Mouse (Mus musculus) forebrain, embryonic 12.5 days (tissue): ENCODE data around the gene Nasp. TPM values are rescaled to one million over a fixed set of nuclear protein-coding genes. Genes with fewer than 3 reads are reported as not detected.
"Not testable (repeated sequence)": the region's sequence is repeated elsewhere in the genome, so short reads cannot be mapped to it uniquely, and the experiment has no call there.

Source experiments
- ATAC-seq: fragments of 200-750 bp; cut with Nextera tagmentation; 2 replicates; pipeline ENCODE4 v1.8.0; 2017; ENCODE audit warnings: moderate TSS enrichment; ENCODE audit not compliant: low FRiP score
- H3K27ac ChIP-seq: fragments of 300-500 bp; sonication (generic); 2 replicates; pipeline ENCODE4 v1.5.1; 2016; ENCODE audit warnings: mild to moderate bottlenecking
- H3K27me3 ChIP-seq: fragments of 300-500 bp; sonication (generic); 2 replicates; pipeline ENCODE4 v1.6.1; 2016; ENCODE audit warnings: mild to moderate bottlenecking
- H3K36me3 ChIP-seq: fragments of 300-500 bp; sonication (generic); replicated peaks from 2 replicates; pipeline ENCODE4 v1.6.1; 2016; ENCODE audit warnings: mild to moderate bottlenecking
- H3K4me1 ChIP-seq: fragments of 300-500 bp; sonication (generic); 2 replicates; pipeline ENCODE4 v1.6.1; 2016
- H3K4me2 ChIP-seq: fragments of 300-500 bp; sonication (generic); 2 replicates; pipeline ENCODE4 v1.6.1; 2016; ENCODE audit warnings: mild to moderate bottlenecking, moderate library complexity
- H3K4me3 ChIP-seq: fragments of 300-500 bp; sonication (generic); replicated peaks from 2 replicates; pipeline ENCODE4 v1.5.1; 2016; ENCODE audit warnings: mild to moderate bottlenecking
- H3K9ac ChIP-seq: fragments of 300-500 bp; sonication (generic); 2 replicates; pipeline ENCODE4 v1.6.1; 2016; ENCODE audit warnings: mild to moderate bottlenecking
- H3K9me3 ChIP-seq: fragments of 300-500 bp; sonication (generic); 2 replicates; pipeline ENCODE4 v1.6.1; 2016
- WGBS: fragments of 180-500 bp; shearing (Covaris S2); methylation state at CpG from one replicate; pipeline ENCODE4 v1.1.7; 2016; 5-methylcytosine and 5-hydroxymethylcytosine counted together
- polyA plus RNA-seq: library from polyadenylated mRNA; unstranded; fragments of >200 nt; fragmentation: Nextera tagmentation; extraction: Ambion mirVana; gene quantifications from 2 replicates; pipeline ENCODE4 v1.2.1, GENCODE M21; 2016

Nasp gene
- polyA plus RNA-seq: 296 TPM in 2 replicates

DNA sequence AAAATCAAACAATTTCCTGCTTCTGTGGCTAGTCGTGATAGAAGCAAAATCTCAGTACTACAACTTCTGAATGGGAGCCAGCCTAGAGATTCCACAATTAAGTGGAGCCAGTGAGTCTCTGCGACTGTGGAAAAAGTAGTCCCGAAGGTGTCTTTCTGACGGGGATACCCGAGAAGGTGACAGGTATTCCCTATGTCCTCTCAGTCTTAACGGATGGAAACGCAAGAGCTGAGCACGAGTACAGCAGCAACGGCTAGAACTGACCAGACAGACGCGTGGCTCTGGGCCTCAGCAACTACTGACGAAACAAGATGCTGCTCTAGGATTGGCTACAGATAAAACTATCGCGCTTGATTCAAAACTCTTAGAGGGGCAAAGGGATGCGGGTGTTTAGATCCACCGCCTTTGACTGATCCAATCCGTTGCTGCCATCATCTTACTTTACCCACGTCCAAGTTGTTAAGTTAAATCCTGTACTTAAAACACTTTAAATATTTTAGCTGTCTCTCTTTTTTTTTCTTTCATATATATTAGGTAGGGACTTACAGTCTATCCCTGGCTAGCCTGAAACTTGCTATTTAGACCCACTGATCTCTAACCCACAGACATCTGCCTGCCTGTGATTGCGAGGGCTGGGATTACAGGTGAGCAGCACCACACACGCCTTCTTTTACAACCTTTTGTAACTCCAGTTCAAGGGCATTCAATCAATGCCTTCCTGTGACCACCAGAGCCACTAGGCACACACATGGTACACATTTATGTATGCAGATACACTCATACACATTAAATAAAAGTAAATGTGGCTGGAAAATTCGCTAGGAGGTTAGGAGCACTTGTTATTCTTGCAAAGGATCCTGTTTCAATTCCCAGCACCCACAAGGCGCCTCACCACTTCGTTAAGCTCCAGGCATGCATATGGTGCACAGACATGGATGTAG, at the start of gene Nasp:
Gene Nasp (minus strand): TSS at position 220 of the 941 bp plus-strand sequence.
- ATAC-seq: peak; percentile 91
- 8% methylated on average over 23 of the region's 23 CpGs for WGBS
- peaks cover 21% of the 10 kb centered on the region for H3K4me1 ChIP-seq
- no peaks in the 10 kb centered on the region for H3K9me3 ChIP-seq
- H3K4me2 ChIP-seq: peak within 1 kb of the TSS; percentile 72
- peaks cover 6% of the 10 kb centered on the region for H3K36me3 ChIP-seq
- H3K27ac ChIP-seq: peak within 1 kb of the TSS; percentile 95
- no peaks in the 10 kb centered on the region for H3K27me3 ChIP-seq
- H3K4me3 ChIP-seq: peak within 1 kb of the TSS; percentile 98
- H3K9ac ChIP-seq: peak within 1 kb of the TSS; percentile 87

DNA sequence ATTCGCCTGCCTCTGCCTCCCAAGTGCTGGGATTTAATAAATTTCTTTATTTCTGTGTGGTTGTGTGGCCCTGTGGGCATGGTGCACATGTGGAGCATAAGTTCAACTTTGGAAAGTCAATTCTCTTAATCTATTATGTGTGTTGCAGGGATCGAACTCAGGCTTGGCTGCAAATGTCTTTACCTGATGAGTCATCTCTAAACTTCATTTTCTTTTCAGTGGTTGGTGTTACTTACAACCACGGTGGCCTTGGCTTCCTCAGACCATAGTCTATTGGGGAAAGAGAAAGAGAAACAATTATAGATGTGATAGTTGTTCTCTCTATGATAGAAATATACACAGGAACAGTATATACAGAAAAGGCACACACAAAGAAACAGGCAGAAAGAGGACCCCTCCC, 48.3 kb upstream of the Nasp start:
- Histone ChIP-seq H3K36me3 (no peaks in the 10 kb centered on the region), H3K9me3 (no peaks in the 10 kb centered on the region), H3K4me1 (no peaks in the 10 kb centered on the region), H3K9ac (no peak overlapping the region), H3K4me3 (no peak overlapping the region), H3K4me2 (no peak overlapping the region), H3K27ac (no peak overlapping the region), H3K27me3 (no peaks in the 10 kb centered on the region)
- ATAC-seq: no peak
- 91% methylated on average over 3 of the region's 3 CpGs for WGBS

DNA sequence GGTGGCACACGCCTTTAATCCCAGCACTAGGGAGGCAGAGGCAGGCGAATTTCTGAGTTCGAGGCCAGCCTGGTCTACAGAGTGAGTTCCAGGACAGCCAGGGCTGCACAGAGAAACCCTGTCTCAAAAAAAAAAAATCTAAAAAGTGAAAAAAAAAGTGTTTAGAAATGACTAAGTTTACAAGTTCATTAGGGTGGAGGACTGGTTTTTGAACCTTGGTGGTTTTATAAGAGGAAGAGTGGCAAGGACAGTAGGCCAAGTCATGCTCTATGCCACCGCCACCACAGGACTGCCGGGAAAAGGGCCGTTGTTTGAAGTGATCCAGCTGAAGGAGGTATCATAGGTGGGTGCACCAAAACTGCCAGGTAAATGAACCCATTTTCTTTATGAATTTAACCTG, 47.0 kb upstream of the Nasp start:
- H3K4me3 ChIP-seq, H3K9me3 ChIP-seq, H3K4me2 ChIP-seq, H3K27me3 ChIP-seq, H3K9ac ChIP-seq, H3K27ac ChIP-seq, H3K4me1 ChIP-seq, H3K36me3 ChIP-seq, ATAC-seq: not testable (repeated sequence)
- 93% methylated on average over 6 of the region's 6 CpGs for WGBS

DNA sequence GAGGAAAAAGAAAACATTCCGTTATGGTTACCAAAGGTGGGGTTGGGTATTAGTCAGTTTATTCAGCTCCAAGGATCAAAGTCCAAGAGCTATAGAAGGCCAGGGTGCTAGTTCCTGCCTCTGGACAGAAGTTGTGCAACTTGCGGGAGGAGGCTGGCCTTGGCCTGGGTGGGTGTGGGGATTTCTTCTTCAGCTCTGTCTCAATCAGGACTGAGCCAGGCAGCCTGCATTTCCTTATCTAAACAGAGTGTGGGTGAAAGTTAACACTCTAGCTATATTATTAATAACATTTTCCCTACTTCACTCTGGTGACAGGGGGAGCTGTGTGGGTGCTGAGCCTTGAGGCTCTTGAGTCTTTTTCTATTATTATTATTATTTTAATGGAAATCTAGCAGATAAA, 45.0 kb upstream of the Nasp start:
- no peak for ATAC-seq
- H3K4me2 ChIP-seq: no peak overlapping the region

DNA sequence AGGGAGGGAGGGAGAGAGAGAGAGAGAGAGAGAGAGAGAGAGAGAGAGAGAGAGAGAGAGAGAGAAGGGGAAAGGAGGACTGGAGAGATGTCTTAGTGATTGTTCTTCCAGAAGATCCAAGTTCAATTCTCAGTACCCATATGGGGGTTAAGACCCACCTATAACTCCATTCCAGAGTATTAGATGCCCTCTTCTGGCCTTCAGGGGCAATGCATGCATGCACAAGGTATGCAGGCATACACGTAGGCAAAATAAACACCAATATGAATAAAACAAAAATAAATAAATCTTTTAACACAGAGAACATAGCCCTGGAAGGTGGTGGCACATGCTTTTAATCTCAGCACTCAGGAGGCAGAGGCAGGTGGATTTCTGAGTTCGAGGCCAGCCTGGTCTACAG, 41.5 kb upstream of the Nasp start:
- Histone ChIP-seq H3K4me3 (no peak overlapping the region), H3K9ac (no peak overlapping the region), H3K4me1 (no peaks in the 10 kb centered on the region), H3K9me3 (no peaks in the 10 kb centered on the region), H3K4me2 (no peak overlapping the region), H3K27ac (no peak overlapping the region), H3K27me3 (no peaks in the 10 kb centered on the region), H3K36me3 (no peaks in the 10 kb centered on the region)
- ATAC-seq: no peak
- WGBS: 55% methylated on average over 2 of the region's 2 CpGs

More for the DNA sequence above, 45.0 kb upstream of the Nasp start:
- no peaks in the 10 kb centered on the region for H3K4me1 ChIP-seq
- no peaks in the 10 kb centered on the region for H3K36me3 ChIP-seq
- no peak overlapping the region for H3K4me3 ChIP-seq
- H3K27ac ChIP-seq: no peak overlapping the region
- no peak overlapping the region for H3K9ac ChIP-seq
- no peaks in the 10 kb centered on the region for H3K9me3 ChIP-seq
- H3K27me3 ChIP-seq: no peaks in the 10 kb centered on the region
- 85% methylated on average over 2 of the region's 2 CpGs for WGBS

DNA sequence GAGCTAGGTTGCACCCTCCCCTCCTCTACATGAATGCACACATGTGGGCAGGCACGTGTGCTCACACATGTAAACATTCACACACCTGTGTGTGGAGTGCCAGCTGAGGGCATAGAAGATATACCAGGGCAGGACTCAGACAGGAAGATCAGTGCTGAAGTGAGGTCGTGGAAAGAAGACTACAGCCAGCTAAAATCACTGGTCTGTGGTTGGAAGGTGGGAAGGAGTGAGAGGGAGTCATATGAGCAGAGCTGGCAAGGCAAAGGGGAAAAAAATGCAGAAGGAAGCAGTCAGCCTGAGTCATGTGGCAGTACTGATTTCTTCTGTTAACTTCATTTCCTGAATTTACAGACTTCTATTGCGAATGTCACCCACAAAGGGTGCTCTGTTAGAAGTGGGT, 40.4 kb upstream of the Nasp start:
- 67% methylated on average over 3 of the region's 3 CpGs for WGBS
- ATAC-seq: no peak

DNA sequence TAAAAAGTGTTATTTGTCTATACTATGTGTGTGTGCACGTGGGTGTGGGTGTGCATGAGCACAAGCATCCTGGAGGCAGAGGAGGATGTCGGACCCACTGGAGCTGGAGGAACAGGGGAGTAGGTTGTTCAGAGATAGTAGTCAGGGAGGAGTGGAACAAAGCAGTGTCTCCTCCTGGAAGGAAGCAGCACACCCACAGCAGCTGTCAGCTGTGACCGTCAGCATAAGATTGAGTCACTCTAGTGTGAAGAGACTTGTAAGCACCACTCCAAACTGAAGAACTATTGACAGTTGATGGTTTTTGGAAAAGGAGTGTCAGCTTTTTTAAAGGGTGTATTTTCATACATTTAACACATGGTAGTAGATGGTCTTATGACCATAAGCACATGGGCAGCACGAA, 38.9 kb upstream of the Nasp start:
- ATAC-seq: no peak
- WGBS: 67% methylated on average over 4 of the region's 4 CpGs

More for the DNA sequence above, 40.4 kb upstream of the Nasp start:
- no peak overlapping the region for H3K4me3 ChIP-seq
- H3K9me3 ChIP-seq: no peaks in the 10 kb centered on the region
- no peaks in the 10 kb centered on the region for H3K36me3 ChIP-seq
- H3K4me1 ChIP-seq: no peaks in the 10 kb centered on the region
- H3K27me3 ChIP-seq: no peaks in the 10 kb centered on the region
- H3K27ac ChIP-seq: no peak overlapping the region
- H3K4me2 ChIP-seq: no peak overlapping the region
- H3K9ac ChIP-seq: no peak overlapping the region

DNA sequence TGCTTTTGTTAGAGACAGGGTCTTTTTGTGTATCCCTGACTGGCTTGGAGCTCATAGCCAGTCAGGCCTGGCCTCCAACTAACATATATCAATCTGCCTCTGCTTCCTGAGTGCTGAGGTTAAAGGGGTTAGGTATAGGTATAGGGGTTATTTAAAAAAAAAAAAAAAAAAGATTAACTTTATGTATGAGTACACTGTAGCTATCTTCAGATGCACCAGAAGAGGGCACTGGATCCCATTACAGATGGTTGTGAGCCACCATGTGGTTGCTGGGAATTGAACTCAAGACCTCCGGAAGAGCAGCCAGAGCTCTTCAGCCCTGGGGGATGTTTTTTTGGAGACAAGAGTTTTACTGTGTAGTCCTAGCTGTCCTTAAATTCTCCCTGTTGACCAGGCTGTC, 34.3 kb upstream of the Nasp start:
- no peak overlapping the region for H3K27ac ChIP-seq
- no peak overlapping the region for H3K4me2 ChIP-seq
- H3K36me3 ChIP-seq: no peaks in the 10 kb centered on the region
- WGBS: 97% methylated on average over 1 of the region's 1 CpGs
- no peaks in the 10 kb centered on the region for H3K27me3 ChIP-seq
- H3K9me3 ChIP-seq: no peaks in the 10 kb centered on the region
- no peaks in the 10 kb centered on the region for H3K4me1 ChIP-seq
- H3K9ac ChIP-seq: no peak overlapping the region
- H3K4me3 ChIP-seq: no peak overlapping the region
- no peak for ATAC-seq

More for the DNA sequence above, 38.9 kb upstream of the Nasp start:
- Histone ChIP-seq H3K36me3 (no peaks in the 10 kb centered on the region), H3K4me3 (no peak overlapping the region), H3K4me1 (no peaks in the 10 kb centered on the region), H3K27me3 (no peaks in the 10 kb centered on the region), H3K9ac (no peak overlapping the region), H3K9me3 (no peaks in the 10 kb centered on the region), H3K4me2 (no peak overlapping the region), H3K27ac (no peak overlapping the region)

DNA sequence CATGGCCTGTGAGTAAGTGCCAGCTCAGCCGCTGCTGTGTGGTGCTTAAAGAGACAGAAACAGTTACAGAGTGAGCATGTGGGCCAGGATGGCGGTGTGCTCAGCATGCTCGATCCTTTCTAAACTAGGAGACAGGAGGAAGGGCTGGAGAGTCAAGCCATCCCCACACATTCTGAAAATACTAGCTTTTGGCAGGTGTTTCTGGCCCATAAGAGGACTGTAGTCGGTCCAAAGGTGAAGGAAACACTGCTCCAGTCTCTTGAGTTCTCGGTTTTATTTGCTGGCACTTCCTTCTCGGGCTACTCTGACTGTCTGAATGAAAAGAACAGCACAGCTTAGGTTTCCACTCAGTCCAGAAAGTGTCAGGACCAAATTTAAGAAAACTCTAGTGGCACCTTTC, 33.1 kb upstream of the Nasp start:
- Histone ChIP-seq H3K27me3 (no peaks in the 10 kb centered on the region), H3K36me3 (no peaks in the 10 kb centered on the region), H3K4me2 (no peak overlapping the region), H3K4me1 (no peaks in the 10 kb centered on the region), H3K27ac (no peak overlapping the region), H3K9ac (no peak overlapping the region), H3K9me3 (no peaks in the 10 kb centered on the region), H3K4me3 (no peak overlapping the region)
- ATAC-seq: no peak
- WGBS: 78% methylated on average over 6 of the region's 6 CpGs

DNA sequence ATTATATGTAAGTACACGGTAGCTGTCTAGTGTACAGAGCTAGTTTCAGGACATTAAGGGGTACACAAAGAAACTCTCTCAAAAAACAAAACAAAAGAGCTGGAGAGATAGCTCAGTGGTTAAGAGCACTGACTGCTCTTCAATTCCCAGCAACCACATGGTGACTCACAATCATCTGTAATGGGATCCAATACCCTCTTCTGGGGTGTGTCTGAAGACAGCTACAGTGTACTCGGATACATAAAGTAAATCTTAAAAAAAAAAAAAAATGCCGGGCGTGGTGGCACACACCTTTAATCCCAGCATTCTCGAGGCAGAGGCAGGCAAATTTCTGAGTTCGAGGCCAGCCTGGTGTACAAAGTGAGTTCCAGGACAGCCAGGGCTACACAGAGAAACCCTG, 32.2 kb upstream of the Nasp start:
- H3K4me2 ChIP-seq, H3K36me3 ChIP-seq, H3K4me1 ChIP-seq, H3K27me3 ChIP-seq, ATAC-seq, H3K9me3 ChIP-seq, H3K9ac ChIP-seq, H3K27ac ChIP-seq, H3K4me3 ChIP-seq: not testable (repeated sequence)
- WGBS: 93% methylated on average over 6 of the region's 6 CpGs

DNA sequence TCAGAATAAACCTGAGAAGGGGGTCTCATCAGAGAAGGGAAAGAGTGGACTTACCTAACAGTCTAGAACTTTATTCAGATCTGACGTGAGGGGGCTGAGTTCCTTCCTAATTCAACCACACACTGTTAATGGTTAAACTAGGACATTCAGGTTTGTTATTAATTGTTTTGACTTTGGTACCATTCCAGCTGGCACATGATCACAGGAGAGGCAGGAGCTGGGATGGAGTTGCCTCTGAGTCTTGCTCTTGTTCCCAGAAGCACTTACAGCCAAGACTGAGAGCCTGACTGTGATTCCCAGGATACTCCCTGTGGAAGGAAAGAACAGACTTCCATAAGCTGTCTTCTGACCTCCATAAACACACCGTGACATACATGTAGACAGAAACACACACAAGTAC, 31.7 kb upstream of the Nasp start:
- ATAC-seq: no peak
- H3K9ac ChIP-seq: no peak overlapping the region
- 90% methylated on average over 2 of the region's 2 CpGs for WGBS
- H3K36me3 ChIP-seq: no peaks in the 10 kb centered on the region
- H3K27me3 ChIP-seq: no peaks in the 10 kb centered on the region
- no peak overlapping the region for H3K4me3 ChIP-seq
- H3K4me1 ChIP-seq: no peaks in the 10 kb centered on the region
- H3K4me2 ChIP-seq: no peak overlapping the region
- no peak overlapping the region for H3K27ac ChIP-seq
- no peaks in the 10 kb centered on the region for H3K9me3 ChIP-seq

DNA sequence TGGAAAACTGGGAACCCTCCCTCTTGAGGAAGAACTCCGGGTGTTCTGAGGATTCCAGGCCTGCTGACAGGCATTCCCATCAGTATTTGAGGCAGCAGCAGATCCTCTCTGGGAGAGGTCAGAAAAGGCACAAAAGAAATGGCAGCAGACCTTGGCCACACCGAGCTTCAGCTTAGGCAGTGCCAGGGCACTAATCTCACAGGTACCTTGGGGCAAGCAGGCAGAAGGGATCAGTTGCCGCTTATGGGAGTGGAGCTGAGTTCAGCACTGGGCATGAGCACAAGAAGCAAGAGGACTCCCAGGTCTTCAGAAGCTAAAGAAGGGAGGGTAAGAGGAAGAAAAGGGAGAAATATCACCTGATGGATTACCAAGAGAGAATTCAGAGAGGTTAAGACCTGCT, 30.2 kb upstream of the Nasp start:
- no peaks in the 10 kb centered on the region for H3K4me1 ChIP-seq
- WGBS: 45% methylated on average over 3 of the region's 3 CpGs
- no peak for ATAC-seq

DNA sequence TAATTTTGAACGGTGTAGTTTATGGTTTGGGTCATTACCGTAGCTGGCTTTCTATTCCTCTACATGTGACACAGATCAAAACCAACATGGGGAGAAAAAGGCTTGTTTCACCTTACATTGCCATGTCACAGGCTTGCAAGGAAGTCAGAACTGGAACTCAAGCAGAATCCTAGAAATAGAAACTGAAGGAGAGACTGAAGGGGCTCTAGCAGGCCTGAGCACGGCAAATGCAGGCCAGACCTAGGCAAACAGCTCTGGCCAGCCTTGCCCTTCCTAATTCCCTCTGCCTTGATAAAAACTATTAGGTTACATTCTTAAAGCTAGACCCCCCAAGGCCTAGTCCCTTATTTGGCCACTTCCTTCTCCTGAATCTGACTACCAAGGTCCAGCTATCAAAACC, 27.9 kb upstream of the Nasp start:
- H3K4me1 ChIP-seq: no peaks in the 10 kb centered on the region
- H3K27ac ChIP-seq: no peak overlapping the region
- no peak overlapping the region for H3K4me3 ChIP-seq
- no peaks in the 10 kb centered on the region for H3K36me3 ChIP-seq
- H3K9me3 ChIP-seq: no peaks in the 10 kb centered on the region
- no peak overlapping the region for H3K4me2 ChIP-seq
- H3K27me3 ChIP-seq: no peaks in the 10 kb centered on the region
- H3K9ac ChIP-seq: no peak overlapping the region
- 83% methylated on average over 3 of the region's 3 CpGs for WGBS
- ATAC-seq: no peak

More for the DNA sequence above, 30.2 kb upstream of the Nasp start:
- no peak overlapping the region for H3K4me2 ChIP-seq
- H3K27ac ChIP-seq: no peak overlapping the region
- no peaks in the 10 kb centered on the region for H3K9me3 ChIP-seq
- no peak overlapping the region for H3K4me3 ChIP-seq
- H3K27me3 ChIP-seq: no peaks in the 10 kb centered on the region
- no peak overlapping the region for H3K9ac ChIP-seq
- H3K36me3 ChIP-seq: no peaks in the 10 kb centered on the region
